Mouse (Mus musculus) ES-Bruce4 (cell line): ENCODE data around the gene Hao1.

Experiments used
- CTCF ChIP-seq: IDR thresholded peaks from one replicate; pipeline ENCODE4 v1.8.1; 2011; ENCODE audit warnings: low read depth, low read length
- EP300 ChIP-seq: IDR thresholded peaks from 2 replicates; pipeline ENCODE4 v1.6.1; 2011; ENCODE audit warnings: low read depth, low read length; ENCODE audit not compliant: insufficient read depth

- no peak for TF ChIP-seq CTCF
- TF ChIP-seq EP300: no peak
Measured at GRCm38 (mm10) chr2:134481174-134481573, 73.0 kb downstream of the Hao1 start.
